Mouse (Mus musculus): ENCODE measurements around the gene Mier2. TPM values are rescaled to one million over a fixed set of nuclear protein-coding genes. Genes with fewer than 3 reads are reported as not detected.

The Mier2 gene
- polyA plus RNA-seq, 1 experiment = 78.3 TPM

DNA sequence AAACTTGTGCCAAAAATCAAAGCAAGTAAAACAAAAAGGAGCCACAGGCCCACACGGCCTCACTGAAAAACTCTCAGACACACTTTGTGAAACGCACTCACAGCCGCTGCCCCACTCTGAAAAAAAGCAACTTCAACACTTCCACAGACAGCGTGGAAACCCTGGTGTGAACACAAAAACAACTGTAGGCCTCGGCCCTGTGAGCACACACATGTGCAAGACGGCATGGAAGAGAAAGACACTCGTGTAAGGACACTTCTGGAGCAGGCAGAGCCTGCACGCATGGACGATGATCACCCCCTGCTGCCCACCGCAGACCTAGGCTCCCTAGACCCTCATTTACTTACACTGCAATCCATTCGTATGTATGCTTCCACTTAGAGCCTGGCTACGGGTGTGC is 9.1 kb downstream of the Mier2 start:
- Histone ChIP-seq H3K27ac (ENCODE audit: insufficient read depth, low read length) (no peak overlapping the region), H3K4me3 (ENCODE audit: insufficient read depth, low read length) (no peak overlapping the region), H3K4me1 (ENCODE audit: control insufficient read depth, insufficient read depth, low read length) (no peaks in the 10 kb centered on the region)
- TF ChIP-seq CTCF (IDR thresholded peaks at IDR 0.05; ENCODE audit: extremely low read depth, insufficient read depth, low read length) (no peak), POLR2A (IDR thresholded peaks at IDR 0.05; ENCODE audit: extremely low read depth, insufficient read depth, low read length) (no peak)

DNA sequence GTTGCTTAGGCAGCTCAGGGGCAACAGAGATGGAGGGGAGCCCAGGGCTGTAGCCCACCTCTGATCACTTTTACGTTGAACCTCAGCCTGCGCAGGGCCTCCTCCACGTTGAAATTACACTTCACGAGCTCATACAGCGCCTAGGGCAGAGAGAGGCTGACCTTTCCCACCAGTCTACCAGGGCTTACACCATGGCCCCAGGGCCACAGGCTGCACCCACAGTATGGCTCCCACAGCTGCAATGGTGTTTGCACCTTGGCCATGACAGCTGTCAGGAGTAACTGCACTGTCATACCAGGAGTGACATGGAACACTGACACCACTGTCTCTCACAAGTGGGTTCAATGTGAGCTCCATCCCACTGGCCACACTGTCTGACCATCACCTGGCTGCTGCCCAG is 10.4 kb downstream of the Mier2 start:
- TF ChIP-seq POLR2A (IDR thresholded peaks at IDR 0.05; ENCODE audit: extremely low read depth, insufficient read depth, low read length) (no peak), CTCF (IDR thresholded peaks at IDR 0.05; ENCODE audit: extremely low read depth, insufficient read depth, low read length) (no peak)
- Histone ChIP-seq H3K27ac (ENCODE audit: insufficient read depth, low read length) (no peak overlapping the region), H3K4me3 (ENCODE audit: insufficient read depth, low read length) (no peak overlapping the region), H3K4me1 (ENCODE audit: control insufficient read depth, insufficient read depth, low read length) (no peaks in the 10 kb centered on the region)

DNA sequence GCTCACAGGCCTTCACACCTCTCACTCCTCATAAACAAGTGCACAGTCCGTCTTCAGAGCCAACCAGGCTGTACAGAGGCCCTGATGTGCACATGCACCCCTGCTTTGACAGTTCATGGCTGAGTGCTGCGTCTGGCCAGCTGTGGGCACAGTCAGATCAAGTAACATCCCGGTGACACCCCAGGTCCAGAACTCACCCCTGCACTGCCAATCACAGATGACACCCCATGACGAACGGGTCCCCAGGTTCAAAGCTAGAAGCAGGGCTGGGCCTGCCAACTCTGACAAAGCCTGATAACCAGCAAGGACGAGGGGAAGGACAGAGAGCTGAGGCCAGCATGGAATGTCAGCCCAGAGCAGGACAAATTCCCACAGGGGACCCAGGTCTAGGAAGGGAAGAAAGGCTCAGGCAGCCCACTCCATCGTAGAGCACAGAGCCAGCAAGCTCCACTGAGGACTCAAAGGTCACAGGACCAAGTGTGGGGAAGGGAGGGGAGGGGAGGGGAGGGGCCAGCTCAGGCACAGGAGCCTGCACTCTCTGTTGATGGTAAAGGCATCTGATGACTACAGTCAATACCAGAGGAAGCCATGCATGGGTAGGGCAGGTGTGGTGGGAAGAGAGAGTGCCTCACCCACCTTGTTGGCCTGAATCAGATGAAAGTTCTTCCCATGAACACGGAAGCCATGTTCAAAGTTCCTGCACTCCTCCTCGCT is 11.0 kb downstream of the Mier2 start:
- Histone ChIP-seq H3K27ac (ENCODE audit: insufficient read depth, low read length) (no peak overlapping the region), H3K4me3 (ENCODE audit: insufficient read depth, low read length) (no peak overlapping the region), H3K4me1 (ENCODE audit: control insufficient read depth, insufficient read depth, low read length) (no peaks in the 10 kb centered on the region)
- TF ChIP-seq CTCF (IDR thresholded peaks at IDR 0.05; ENCODE audit: extremely low read depth, insufficient read depth, low read length) (no peak), POLR2A (IDR thresholded peaks at IDR 0.05; ENCODE audit: extremely low read depth, insufficient read depth, low read length) (no peak)

DNA sequence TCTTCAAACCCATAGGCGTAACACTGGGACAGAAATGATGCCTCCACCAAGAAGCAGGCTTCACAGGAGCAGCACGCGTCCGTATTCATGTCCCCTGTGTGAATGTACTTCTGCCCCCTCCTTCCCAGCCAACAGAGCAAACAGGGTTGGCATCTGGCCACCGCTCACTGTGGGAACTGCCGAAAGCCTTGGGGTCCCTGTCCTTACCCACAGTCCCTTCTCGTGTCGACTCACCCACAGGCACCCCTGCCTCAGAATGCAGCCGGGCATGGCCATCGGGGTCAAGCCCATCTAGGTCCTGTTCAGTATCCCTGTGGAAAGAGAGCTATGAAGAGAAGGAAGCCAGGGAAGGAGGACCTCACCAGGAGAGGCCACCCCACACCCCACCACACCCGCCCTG is 12.8 kb downstream of the Mier2 start:
- H3K4me1 ChIP-seq (ENCODE audit: control insufficient read depth, insufficient read depth, low read length) = peaks cover 1% of the 10 kb centered on the region; the same call in 1 of the 2 replicates
- H3K27ac ChIP-seq (ENCODE audit: insufficient read depth, low read length) = no peak overlapping the region
- H3K4me3 ChIP-seq (ENCODE audit: insufficient read depth, low read length) = no peak overlapping the region
- TF ChIP-seq CTCF (IDR thresholded peaks at IDR 0.05; ENCODE audit: extremely low read depth, insufficient read depth, low read length) = no peak
- no peak for TF ChIP-seq POLR2A (IDR thresholded peaks at IDR 0.05; ENCODE audit: extremely low read depth, insufficient read depth, low read length)

DNA sequence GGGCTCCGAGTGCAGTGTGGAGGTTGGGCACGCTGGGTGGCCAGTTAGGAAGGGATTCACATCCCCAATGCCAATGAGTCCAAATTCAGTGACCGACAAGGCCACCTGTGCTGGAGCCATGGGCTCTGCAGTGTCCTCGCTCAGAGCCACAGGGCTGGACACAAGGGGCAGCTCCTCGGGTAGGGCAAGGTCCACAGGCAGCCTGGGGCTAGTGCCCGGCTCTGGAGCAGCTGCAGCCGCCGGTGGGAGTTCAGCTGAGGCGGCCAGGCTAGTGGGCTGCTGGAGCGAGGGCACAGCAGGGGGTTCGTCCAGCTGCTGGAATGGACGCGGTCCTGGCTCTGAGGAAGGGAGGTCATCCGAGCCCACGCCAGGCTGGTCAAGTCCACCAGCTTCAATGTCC is 13.5 kb downstream of the Mier2 start:
- H3K27ac ChIP-seq (ENCODE audit: insufficient read depth, low read length) = no peak overlapping the region
- peaks cover 1% of the 10 kb centered on the region; the same call in 1 of the 2 replicates for H3K4me1 ChIP-seq (ENCODE audit: control insufficient read depth, insufficient read depth, low read length)
- TF ChIP-seq CTCF (IDR thresholded peaks at IDR 0.05; ENCODE audit: extremely low read depth, insufficient read depth, low read length) (no peak), POLR2A (IDR thresholded peaks at IDR 0.05; ENCODE audit: extremely low read depth, insufficient read depth, low read length) (no peak)
- H3K4me3 ChIP-seq (ENCODE audit: insufficient read depth, low read length) = no peak overlapping the region

DNA sequence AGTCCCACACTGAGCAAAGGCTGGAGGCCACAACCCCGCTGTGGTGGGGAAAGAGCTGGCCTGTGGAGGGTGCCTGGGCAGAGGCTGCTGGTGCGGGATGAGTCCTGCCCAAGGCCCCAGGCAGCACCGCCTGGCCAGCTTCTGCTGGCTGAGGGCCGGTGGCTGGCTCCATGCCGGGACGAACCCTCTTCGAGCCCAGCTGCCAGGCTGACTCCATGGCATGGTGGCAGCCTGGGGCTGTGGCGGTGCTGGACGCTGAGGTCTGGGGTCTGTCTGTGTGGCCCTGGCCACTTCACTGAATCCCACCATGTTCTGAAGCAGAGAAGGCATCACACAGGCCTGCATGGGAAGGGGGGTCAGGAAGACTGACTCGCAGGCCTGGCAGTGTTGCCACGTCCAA is 14.3 kb downstream of the Mier2 start:
- TF ChIP-seq POLR2A (IDR thresholded peaks at IDR 0.05; ENCODE audit: extremely low read depth, insufficient read depth, low read length) (no peak), CTCF (IDR thresholded peaks at IDR 0.05; ENCODE audit: extremely low read depth, insufficient read depth, low read length) (no peak)
- Histone ChIP-seq H3K4me1 (ENCODE audit: control insufficient read depth, insufficient read depth, low read length) (peaks cover 1% of the 10 kb centered on the region; the same call in 1 of the 2 replicates), H3K27ac (ENCODE audit: insufficient read depth, low read length) (no peak overlapping the region), H3K4me3 (ENCODE audit: insufficient read depth, low read length) (no peak overlapping the region)

DNA sequence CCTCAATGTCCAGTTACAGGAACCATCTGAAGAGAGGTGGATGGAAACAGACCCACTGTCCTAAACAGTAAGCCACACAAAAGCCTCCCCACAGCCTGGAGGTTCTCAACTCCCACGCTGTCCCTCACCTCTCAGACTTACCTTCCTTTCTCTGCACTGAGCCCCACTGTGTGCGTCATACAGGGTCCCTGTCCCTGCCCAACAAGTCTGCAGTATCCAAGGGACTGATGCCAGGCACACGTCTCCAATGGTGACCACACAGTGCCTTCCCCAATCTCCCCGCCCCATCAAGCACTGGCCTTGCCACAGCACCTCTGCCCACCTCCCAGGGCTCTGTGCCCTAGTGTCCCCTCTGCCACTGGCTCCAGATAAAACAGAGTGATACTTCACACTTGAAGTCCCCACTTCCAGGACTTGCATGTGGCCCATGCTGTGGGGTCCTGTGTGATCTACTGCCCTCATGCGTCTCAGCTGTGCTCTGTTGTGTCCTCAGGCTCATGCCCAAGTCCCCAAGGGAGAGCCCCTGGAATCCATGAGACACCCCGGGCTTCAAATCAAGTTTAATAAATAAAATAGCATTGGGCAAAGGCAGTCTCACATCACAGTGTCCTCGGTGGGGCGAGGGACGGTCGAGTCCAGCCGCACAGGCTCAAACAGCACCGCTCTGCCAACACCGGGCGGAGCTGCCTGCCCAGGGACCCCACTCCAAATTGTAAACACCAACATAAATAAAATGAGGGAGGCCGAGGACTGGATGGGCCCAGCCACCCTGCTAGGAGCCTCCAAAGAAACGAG is 15.1 kb downstream of the Mier2 start:
- no peak overlapping the region for H3K27ac ChIP-seq (ENCODE audit: insufficient read depth, low read length)
- no peak overlapping the region for H3K4me3 ChIP-seq (ENCODE audit: insufficient read depth, low read length)
- no peak for TF ChIP-seq POLR2A (IDR thresholded peaks at IDR 0.05; ENCODE audit: extremely low read depth, insufficient read depth, low read length)
- no peak for TF ChIP-seq CTCF (IDR thresholded peaks at IDR 0.05; ENCODE audit: extremely low read depth, insufficient read depth, low read length)
- peaks cover 1% of the 10 kb centered on the region; the same call in 1 of the 2 replicates for H3K4me1 ChIP-seq (ENCODE audit: control insufficient read depth, insufficient read depth, low read length)

DNA sequence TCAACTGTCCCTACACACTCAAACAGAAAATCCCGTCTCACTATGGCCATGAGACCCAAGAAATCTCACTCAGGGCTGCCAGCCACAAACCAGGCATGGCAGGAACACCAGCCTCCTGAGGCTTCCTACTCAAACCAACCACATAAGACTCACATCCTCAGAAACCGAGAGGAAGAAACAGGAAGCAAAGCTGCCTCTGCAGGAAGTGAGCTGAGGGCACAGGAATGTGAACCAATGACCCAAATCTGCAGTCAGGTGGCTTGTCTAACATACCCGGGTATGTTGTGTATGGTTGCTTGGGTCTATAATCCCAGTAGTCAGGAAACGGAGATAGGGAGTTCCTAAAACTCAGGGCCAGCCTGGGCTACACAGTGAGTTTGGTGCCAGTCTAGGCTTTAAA is 16.1 kb downstream of the Mier2 start:
- Histone ChIP-seq H3K4me3 (ENCODE audit: insufficient read depth, low read length) (no peak overlapping the region), H3K4me1 (ENCODE audit: control insufficient read depth, insufficient read depth, low read length) (peaks cover 1% of the 10 kb centered on the region; the same call in 1 of the 2 replicates), H3K27ac (ENCODE audit: insufficient read depth, low read length) (0 out of 2 replicates have a peak overlapping the region, but pooled peaks have one; percentile 46)
- no peak for TF ChIP-seq POLR2A (IDR thresholded peaks at IDR 0.05; ENCODE audit: extremely low read depth, insufficient read depth, low read length)

DNA sequence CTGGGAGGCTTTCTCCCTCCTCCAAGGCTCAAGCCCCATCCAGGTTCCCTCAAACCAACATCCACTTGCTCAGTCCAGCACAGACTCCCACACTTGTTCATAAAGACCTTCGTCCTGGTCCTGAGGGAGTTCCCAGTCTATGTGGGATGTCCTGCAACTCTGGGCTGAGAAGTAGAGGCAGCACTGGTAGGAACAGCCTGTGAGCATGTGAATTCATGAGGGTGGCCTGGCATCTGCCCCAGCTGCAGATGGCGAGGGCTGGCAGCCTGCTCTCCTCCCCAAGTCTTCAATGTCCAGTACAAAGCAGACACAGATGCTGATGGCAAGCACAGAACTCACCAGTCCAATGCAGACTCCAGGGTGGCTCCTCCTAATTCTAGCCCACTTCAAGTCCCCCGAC is 16.7 kb downstream of the Mier2 start:
- Histone ChIP-seq H3K4me3 (ENCODE audit: insufficient read depth, low read length) (no peak overlapping the region), H3K27ac (ENCODE audit: insufficient read depth, low read length) (0 out of 2 replicates have a peak overlapping the region, but pooled peaks have one; percentile 46), H3K4me1 (ENCODE audit: control insufficient read depth, insufficient read depth, low read length) (peaks cover 1% of the 10 kb centered on the region; the same call in 1 of the 2 replicates)
- TF ChIP-seq CTCF (IDR thresholded peaks at IDR 0.05; ENCODE audit: extremely low read depth, insufficient read depth, low read length) (no peak), POLR2A (IDR thresholded peaks at IDR 0.05; ENCODE audit: extremely low read depth, insufficient read depth, low read length) (no peak)

DNA sequence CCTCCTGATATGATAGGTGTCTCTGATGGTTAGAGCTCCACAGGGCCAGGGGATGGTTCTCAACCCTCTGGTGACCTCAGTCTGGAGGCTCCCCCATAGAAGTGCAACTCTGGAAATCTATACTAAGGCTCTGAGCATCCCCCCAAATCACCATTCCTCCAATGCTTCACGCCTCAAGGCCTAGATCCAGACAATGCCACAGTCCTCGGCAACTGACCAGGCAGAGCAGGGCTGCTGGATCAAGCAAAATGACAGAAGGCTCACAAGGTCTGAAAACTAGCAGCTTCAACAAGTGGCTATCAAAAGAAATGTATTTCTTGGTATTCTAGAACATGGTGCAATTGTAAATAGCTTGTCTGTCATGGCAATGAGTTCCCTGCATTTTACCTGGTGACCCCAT is 17.2 kb downstream of the Mier2 start:
- no peak overlapping the region for H3K4me3 ChIP-seq (ENCODE audit: insufficient read depth, low read length)
- TF ChIP-seq POLR2A (IDR thresholded peaks at IDR 0.05; ENCODE audit: extremely low read depth, insufficient read depth, low read length) (no peak), CTCF (IDR thresholded peaks at IDR 0.05; ENCODE audit: extremely low read depth, insufficient read depth, low read length) (no peak)
- H3K4me1 ChIP-seq (ENCODE audit: control insufficient read depth, insufficient read depth, low read length) = peaks cover 1% of the 10 kb centered on the region; the same call in 1 of the 2 replicates
- no peak overlapping the region for H3K27ac ChIP-seq (ENCODE audit: insufficient read depth, low read length)
